Mouse (Mus musculus): Measurements from ENCODE around the gene Rftn1.

The Rftn1 gene

GRCm38 (mm10) chr17:50033698-50034097 is 156.8 kb downstream of the Rftn1 start:
- in situ Hi-C loops (cut with MboI, MseI), result no loop called here

GRCm38 (mm10) chr17:50031548-50032491 is 158.7 kb downstream of the Rftn1 start:
- in situ Hi-C loops (cut with MboI, MseI), result no loop called here

- in situ Hi-C loops (cut with MboI, MseI), result no loop called here
Observed at GRCm38 (mm10) chr17:50025651-50026050, 164.8 kb downstream of the Rftn1 start.

- in situ Hi-C loops (cut with MboI, MseI), result no loop called here
Observed at GRCm38 (mm10) chr17:50025173-50025626, 165.3 kb downstream of the Rftn1 start.

- in situ Hi-C loops (cut with MboI, MseI), result no loop called here
Observed at GRCm38 (mm10) chr17:50021400-50021799, 169.1 kb downstream of the Rftn1 start.

- in situ Hi-C loops (cut with MboI, MseI), result no loop called here
Observed at GRCm38 (mm10) chr17:50020211-50021001, 170.1 kb downstream of the Rftn1 start.

- in situ Hi-C loops (cut with MboI, MseI), result no loop called here
Observed at GRCm38 (mm10) chr17:50019819-50020210, 170.7 kb downstream of the Rftn1 start.

GRCm38 (mm10) chr17:50019090-50019489 is 171.4 kb downstream of the Rftn1 start:
- in situ Hi-C loops (cut with MboI, MseI), result no loop called here

- in situ Hi-C loops (cut with MboI, MseI), result no loop called here
Observed at GRCm38 (mm10) chr17:50014708-50015107, 175.8 kb downstream of the Rftn1 start.

GRCm38 (mm10) chr17:50013848-50014247 is 176.6 kb downstream of the Rftn1 start:
- in situ Hi-C loops (cut with MboI, MseI), result no loop called here

- in situ Hi-C loops (cut with MboI, MseI), result no loop called here
Observed at GRCm38 (mm10) chr17:50010096-50010495, 180.4 kb downstream of the Rftn1 start.

GRCm38 (mm10) chr17:50006721-50007351 is 183.6 kb downstream of the Rftn1 start:
- in situ Hi-C loops (cut with MboI, MseI), result no loop called here

- in situ Hi-C loops (cut with MboI, MseI), result no loop called here
Observed at GRCm38 (mm10) chr17:50006338-50006720, 184.1 kb downstream of the Rftn1 start.

- in situ Hi-C loops (cut with MboI, MseI), result no loop called here
Observed at GRCm38 (mm10) chr17:50003156-50003555, 187.3 kb downstream of the Rftn1 start.

- in situ Hi-C loops (cut with MboI, MseI), result no loop called here
Observed at GRCm38 (mm10) chr17:50002171-50002570, 188.3 kb downstream of the Rftn1 start.

- in situ Hi-C loops (cut with MboI, MseI), result no loop called here
Observed at GRCm38 (mm10) chr17:50001754-50002153, 188.7 kb downstream of the Rftn1 start.

GRCm38 (mm10) chr17:50000580-50000979 is 189.9 kb downstream of the Rftn1 start:
- in situ Hi-C loops (cut with MboI, MseI), result no loop called here

- in situ Hi-C loops (cut with MboI, MseI), result no loop called here
Observed at GRCm38 (mm10) chr17:49996626-49997152, 193.8 kb downstream of the Rftn1 start.

GRCm38 (mm10) chr17:49996097-49996496 is 194.4 kb downstream of the Rftn1 start:
- in situ Hi-C loops (cut with MboI, MseI), result no loop called here

GRCm38 (mm10) chr17:49995226-49995625 is 195.2 kb downstream of the Rftn1 start:
- in situ Hi-C loops (cut with MboI, MseI), result no loop called here

GRCm38 (mm10) chr17:49993631-49994030 is 196.8 kb downstream of the Rftn1 start:
- in situ Hi-C loops (cut with MboI, MseI), result no loop called here

Data from T-helper 2 cell (primary cell).